Comparison of ENCODE assay signal across 9 mouse cellular contexts in the genomic region with DNA sequence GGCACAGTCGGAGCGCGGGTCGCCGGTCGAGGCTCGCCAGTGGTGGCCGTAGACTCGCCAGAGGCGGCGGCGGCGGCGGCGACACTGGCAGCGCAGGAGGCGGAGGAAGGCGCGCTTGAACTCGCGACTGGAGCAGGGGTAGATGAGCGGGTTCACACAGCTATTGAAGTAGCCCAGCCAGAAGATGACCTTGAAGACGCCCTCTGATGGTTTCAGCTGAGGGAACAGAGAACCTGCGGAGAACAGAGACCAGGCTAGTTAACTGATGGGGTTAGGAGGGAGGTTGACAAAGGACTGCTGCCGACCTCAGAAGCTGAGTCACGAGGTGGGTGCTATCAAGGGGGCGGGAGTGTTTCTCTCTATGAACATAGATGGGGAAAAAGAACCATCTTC. TPM values are rescaled to one million over a fixed set of nuclear protein-coding genes. Genes with fewer than 3 reads are reported as not detected.
A peak's percentile ranks its signal among the peaks of the same experiment; 100 is the strongest.
DNase-seq lines count a peak whose midpoint lies in the region; ATAC-seq lines count a peak whose summit lies in the region.
"Had no signal": no experiment of that assay in that cellular context is flagged by ENCODE, and none has a peak within 500 bp of the region (broad histone marks: within the 10 kb centered on the region; RNA-seq: fewer than 3 reads in every experiment).

No protein-coding gene starts in this region.

- no peak for DNase-seq in heart, adult 18-20 months
- peak; percentile 52 for DNase-seq in ZHBTc4 (ENCODE audit: low read depth, low spot score)
- DNase-seq in midbrain, embryonic 14.5 days: no peak
- no peak for DNase-seq in cerebellum, postnatal 4 days (ENCODE audit: low spot score in 2 of 2)
- no peak for DNase-seq in frontal cortex, adult 2 months (ENCODE audit: extremely low spot score in 1 of 2, low spot score in 1 of 2)
- DNase-seq in cerebellum, adult 11 months: no peak

- H3K4me3 ChIP-seq in heart, embryonic 14.5 days (ENCODE audit: control insufficient read depth in 1 of 2, insufficient read depth in 1 of 2, low read depth in 1 of 2, low read length in 2 of 2): peak overlapping the region; percentile 41 to 49
- H3K4me3 ChIP-seq in hindbrain, embryonic 13.5 days: peak overlapping the region; percentile 47
- H3K4me3 ChIP-seq in midbrain, embryonic 14.5 days (replicated peaks; ENCODE audit: low read depth, low read length): peak overlapping the region; percentile 43

- H3K36me3 ChIP-seq in heart, embryonic 14.5 days (ENCODE audit: control insufficient read depth, insufficient read depth, low read length): no peaks in the 10 kb centered on the region
- H3K36me3 ChIP-seq in hindbrain, embryonic 13.5 days: no peaks in the 10 kb centered on the region
- no peaks in the 10 kb centered on the region for H3K36me3 ChIP-seq in midbrain, embryonic 14.5 days (ENCODE audit: control insufficient read depth, insufficient read depth, low read length)
- H3K36me3 ChIP-seq: G1E had no signal

- no peak overlapping the region for H3K27ac ChIP-seq in heart, embryonic 14.5 days (replicated peaks in 1 of 2; ENCODE audit: control insufficient read depth in 1 of 2, insufficient read depth in 1 of 2, low read depth in 2 of 2, low read length in 2 of 2)
- no peak overlapping the region for H3K27ac ChIP-seq in hindbrain, embryonic 13.5 days
- no peak overlapping the region for H3K27ac ChIP-seq in midbrain, embryonic 14.5 days (replicated peaks; ENCODE audit: low read depth, low read length)

- WGBS in heart, embryonic 14.5 days: 4% methylated on average over 27 of the region's 27 CpGs
- 3% methylated on average over 27 of the region's 27 CpGs for WGBS in hindbrain, embryonic 13.5 days
- WGBS in midbrain, embryonic 14.5 days: 2% methylated on average over 27 of the region's 27 CpGs

- no peak for ATAC-seq in heart, embryonic 14.5 days (ENCODE audit: insufficient number of reproducible peaks, insufficient read depth, low FRiP score, low read depth)
- ATAC-seq in hindbrain, embryonic 13.5 days (ENCODE audit: low FRiP score): no peak; the same call in 1 of the 2 replicates
- ATAC-seq in midbrain, embryonic 14.5 days (ENCODE audit: low FRiP score, low TSS enrichment): no peak

- H3K4me1 ChIP-seq in heart, embryonic 14.5 days (ENCODE audit: control insufficient read depth in 2 of 2, insufficient read depth in 2 of 2, low read length in 2 of 2): peaks cover 8 to 15% of the 10 kb centered on the region in 2 experiments; a peak in 3 of 4 replicates
- H3K4me1 ChIP-seq in hindbrain, embryonic 13.5 days (replicated peaks): peaks cover 16% of the 10 kb centered on the region
- H3K4me1 ChIP-seq in midbrain, embryonic 14.5 days (ENCODE audit: control insufficient read depth, insufficient read depth, low read length): peaks cover 8% of the 10 kb centered on the region; the same call in 1 of the 2 replicates

- H3K27me3 ChIP-seq in heart, embryonic 14.5 days (ENCODE audit: control insufficient read depth, insufficient read depth, low read length): peaks cover 43% of the 10 kb centered on the region
- H3K27me3 ChIP-seq in hindbrain, embryonic 13.5 days: peaks cover 60% of the 10 kb centered on the region
- peaks cover 38% of the 10 kb centered on the region for H3K27me3 ChIP-seq in midbrain, embryonic 14.5 days (ENCODE audit: control insufficient read depth, insufficient read depth, low read length)

- peak overlapping the region; percentile 89 for H3K4me2 ChIP-seq in heart, embryonic 14.5 days (ENCODE audit: low read length)
- peak overlapping the region; percentile 73 for H3K4me2 ChIP-seq in hindbrain, embryonic 13.5 days
- peak overlapping the region; percentile 73 for H3K4me2 ChIP-seq in midbrain, embryonic 14.5 days (ENCODE audit: low read length)

- H3K9me3 ChIP-seq in heart, embryonic 14.5 days (ENCODE audit: control insufficient read depth, low read length): no peaks in the 10 kb centered on the region
- no peaks in the 10 kb centered on the region for H3K9me3 ChIP-seq in hindbrain, embryonic 13.5 days
- no peaks in the 10 kb centered on the region for H3K9me3 ChIP-seq in midbrain, embryonic 14.5 days (ENCODE audit: control insufficient read depth, low read length)
- H3K9me3 ChIP-seq: G1E had no signal

- peak overlapping the region; percentile 62 for H3K9ac ChIP-seq in heart, embryonic 14.5 days (ENCODE audit: low read length)
- H3K9ac ChIP-seq in hindbrain, embryonic 13.5 days: peak overlapping the region; percentile 71
- H3K9ac ChIP-seq in midbrain, embryonic 14.5 days (replicated peaks; ENCODE audit: low read length): peak overlapping the region; percentile 39

RNA-seq across cellular contexts. Expression of a gene that starts 15.8 kb away (rescaled TPM):
- polyA plus RNA-seq in heart, embryonic 14.5 days (2014; fragmentation: Nextera tagmentation; extraction: Ambion mirVana): 1.1 TPM in 2 replicates
- 1 to 10 TPM; 3.4 to 4.1 TPM for total RNA-seq in heart, adult 18-20 months (2021)
- polyA plus RNA-seq in hindbrain, embryonic 13.5 days (2015; fragmentation: Nextera tagmentation; extraction: Ambion mirVana): 0.10 and 0.25 TPM in 2 replicates
- not detected in 2 replicates for polyA plus RNA-seq in midbrain, embryonic 14.5 days (2014; fragmentation: Nextera tagmentation; extraction: Ambion mirVana)
- polyA plus RNA-seq in frontal cortex, adult 2 months (2012; rRNA removed): 18.6 and 25.7 TPM in 2 replicates
- total RNA-seq: G1E had no signal
- polyA plus RNA-seq: G1E had no signal

RNA-seq across cellular contexts. Expression of a gene that starts 55.0 kb away (rescaled TPM):
- 17.7 and 19.4 TPM in 2 replicates for polyA plus RNA-seq in heart, embryonic 14.5 days (2014; fragmentation: Nextera tagmentation; extraction: Ambion mirVana)
- total RNA-seq in heart, adult 18-20 months (2021): 10 to 100 TPM; 19.4 to 23.3 TPM
- polyA plus RNA-seq in hindbrain, embryonic 13.5 days (2015; fragmentation: Nextera tagmentation; extraction: Ambion mirVana): 47.9 and 50.1 TPM in 2 replicates
- 31.4 and 37.7 TPM in 2 replicates for polyA plus RNA-seq in midbrain, embryonic 14.5 days (2014; fragmentation: Nextera tagmentation; extraction: Ambion mirVana)
- 72.0 and 73.5 TPM in 2 replicates for polyA plus RNA-seq in frontal cortex, adult 2 months (2012; rRNA removed)
